Mouse (Mus musculus): ENCODE data around the gene Rnf135. TPM values are rescaled to one million over a fixed set of nuclear protein-coding genes. Genes with fewer than 3 reads are reported as not detected.

The Rnf135 gene
- 7.1 TPM for total RNA-seq (2023)

DNA sequence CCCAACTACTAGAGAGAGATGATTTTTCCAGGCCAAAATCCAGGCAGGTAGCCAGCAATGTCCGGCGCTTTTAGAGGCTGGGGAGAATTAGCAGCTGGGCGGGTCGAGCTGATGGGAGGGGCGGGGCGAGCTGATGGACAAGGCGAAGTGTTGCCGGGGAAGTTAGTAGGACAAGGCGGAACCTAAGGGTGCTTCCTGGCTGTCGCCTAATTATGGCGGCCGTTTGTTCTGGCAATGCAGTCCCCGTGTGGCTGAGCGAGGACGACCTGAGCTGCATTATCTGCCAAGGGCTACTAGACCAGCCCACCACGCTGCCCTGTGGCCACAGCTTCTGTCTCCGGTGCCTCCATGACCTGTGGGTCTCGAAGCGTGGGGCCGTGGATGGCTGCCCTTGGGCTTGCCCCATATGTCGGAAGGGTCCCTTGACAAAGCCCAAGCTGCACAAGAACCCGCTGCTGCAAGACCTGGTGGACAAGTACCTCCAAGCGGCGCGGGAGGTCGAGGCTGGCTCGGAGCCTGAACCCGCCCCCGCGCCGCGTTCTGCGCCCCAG lies at the start of gene Rnf135:
Gene Rnf135 (plus strand): TSS at position 147 of the 551 bp plus-strand sequence.

DNA sequence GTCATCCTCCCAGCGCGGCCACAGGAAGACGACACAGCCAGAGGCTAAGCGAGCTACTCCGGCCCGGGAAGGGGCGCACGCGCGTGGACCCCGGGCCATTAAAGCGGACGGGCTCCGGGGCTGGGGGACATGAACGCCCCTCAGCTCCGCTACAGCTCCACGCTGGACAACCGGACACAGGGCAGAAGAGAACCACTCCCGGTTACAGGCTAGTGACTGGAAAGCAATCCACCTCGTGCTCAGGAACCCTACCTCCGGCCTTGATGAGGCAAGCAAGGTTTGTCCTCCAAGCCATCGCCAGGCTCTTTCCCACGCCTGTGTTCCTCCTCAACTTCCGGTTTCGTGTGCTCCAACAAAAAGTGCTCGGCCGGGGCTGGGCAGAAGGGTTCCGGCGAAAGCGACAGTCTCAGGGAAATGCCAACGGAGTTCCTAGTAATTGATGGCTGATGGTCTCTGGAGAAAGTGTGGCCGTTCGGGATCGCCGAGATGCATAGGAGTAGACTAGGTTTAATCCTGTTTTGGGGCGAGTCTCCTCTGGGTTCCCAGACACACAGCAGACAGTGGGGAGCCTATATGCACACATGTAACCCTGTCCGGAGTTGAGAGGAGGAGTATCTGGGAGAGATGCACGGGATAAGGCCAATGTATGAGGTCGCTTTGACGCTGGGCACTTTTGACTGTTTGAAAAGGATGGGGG lies 41.7 kb upstream of the Rnf135 start, which contains the start of gene Tefm:
Gene Tefm (minus strand): TSS at position 351 of the 697 bp plus-strand sequence.

DNA sequence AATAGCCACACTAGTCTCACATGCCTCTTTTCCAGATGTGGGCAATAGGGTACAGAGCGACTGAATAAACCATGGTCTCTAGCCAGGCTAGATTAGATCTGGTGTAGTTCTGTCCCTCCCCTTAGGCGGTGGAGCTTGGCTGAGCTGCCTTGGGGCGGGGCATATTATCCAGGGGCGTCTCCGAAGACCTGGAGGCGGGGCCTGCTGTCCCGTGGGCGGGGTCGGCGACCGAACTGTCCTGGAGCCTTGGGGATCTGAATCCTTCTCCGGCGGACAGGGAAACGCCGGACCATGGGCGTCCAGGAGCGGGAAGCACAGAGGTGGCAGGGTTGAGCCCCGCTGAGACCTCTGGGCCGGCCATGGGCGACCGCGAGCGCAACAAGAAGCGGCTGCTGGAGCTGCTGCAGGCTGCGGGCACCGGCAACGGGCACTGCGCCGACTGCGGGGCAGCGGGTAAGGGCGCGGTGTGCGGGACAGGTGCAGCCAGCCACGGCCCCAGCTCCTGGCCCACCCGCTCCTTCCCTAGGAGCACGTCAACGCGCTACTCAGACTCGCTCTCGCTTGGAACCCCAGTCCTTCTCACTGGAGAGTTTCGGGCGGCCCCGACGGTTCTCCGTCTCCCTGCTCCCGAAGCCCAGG lies 29.7 kb upstream of the Rnf135 start, which contains the start of gene Adap2:
Gene Adap2 (plus strand): TSS at position 249 of the 639 bp plus-strand sequence.

DNA sequence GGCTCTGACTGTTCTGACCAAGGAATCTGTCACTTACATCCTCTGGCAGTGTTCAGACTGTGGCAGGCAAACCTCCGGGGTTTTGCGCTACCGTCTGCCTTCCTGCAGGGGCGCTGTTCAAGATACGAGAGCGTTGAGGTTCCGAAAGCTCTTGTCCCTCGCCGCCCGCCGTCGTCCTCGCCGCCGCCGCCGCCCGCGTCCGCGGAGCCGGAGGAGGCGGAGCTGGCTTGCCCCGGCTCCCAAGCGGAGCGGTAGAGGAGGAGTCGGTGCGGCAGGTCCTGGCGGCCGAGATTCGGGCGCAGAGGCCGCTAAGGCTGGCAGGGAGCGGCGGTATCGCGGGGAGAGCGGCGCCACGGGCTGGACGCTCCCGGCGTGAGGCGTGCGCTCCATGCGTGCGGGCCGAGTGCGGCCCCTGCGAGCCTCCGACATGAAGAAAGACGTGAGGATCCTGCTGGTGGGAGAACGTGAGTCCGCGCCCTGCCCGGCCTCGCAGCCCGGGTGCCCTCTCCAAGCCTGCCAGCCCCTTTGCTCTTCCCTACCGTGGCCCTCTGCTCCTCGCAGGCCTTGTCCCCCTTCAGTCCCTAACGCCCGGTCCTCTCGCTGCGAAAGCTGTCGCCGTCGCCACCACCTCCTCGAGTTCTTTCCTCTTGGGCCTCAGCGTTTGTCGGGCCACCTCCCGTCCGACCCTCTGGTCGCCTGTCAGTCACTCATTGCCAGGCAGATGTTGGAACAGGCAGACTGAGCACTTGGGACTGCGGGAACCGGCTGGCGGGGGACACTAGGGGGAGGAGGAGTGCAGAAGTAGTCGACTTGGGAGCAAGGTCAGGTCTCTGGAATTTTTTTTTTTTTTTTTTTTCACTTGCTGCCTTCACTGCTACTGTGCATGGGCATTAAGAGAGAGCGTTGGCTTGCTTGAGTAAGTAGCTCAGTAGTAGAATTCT lies 25.5 kb downstream of the Rnf135 start, which contains the start of gene Rhot1:
Gene Rhot1 (plus strand): TSS at position 160 of the 941 bp plus-strand sequence.

Other genes with a start within 250 kb of the Rnf135 start
- gene Utp6, start 221.5 kb upstream of the Rnf135 start, total RNA-seq (2023) = 34.3 TPM
- 90.0 TPM for gene Suz12, start 190.7 kb upstream of the Rnf135 start, total RNA-seq (2023)
- gene Crlf3, start 102.9 kb upstream of the Rnf135 start, total RNA-seq (2023) = 390 TPM
- 4.9 TPM for gene Atad5, start 94.5 kb upstream of the Rnf135 start, total RNA-seq (2023)
- gene Tefm, start 41.7 kb upstream of the Rnf135 start, total RNA-seq (2023) = 2.8 TPM
- 1.8 TPM for gene Adap2, start 29.7 kb upstream of the Rnf135 start, total RNA-seq (2023)
- 38.0 TPM for gene Rhot1, start 25.2 kb downstream of the Rnf135 start, total RNA-seq (2023)
- 0.65 TPM for gene Rhbdl3, start 117.1 kb downstream of the Rnf135 start, total RNA-seq (2023)
- 12.9 TPM for gene 5730455P16Rik, start 194.2 kb downstream of the Rnf135 start, total RNA-seq (2023)
- gene Zfp207, start 199.4 kb downstream of the Rnf135 start, total RNA-seq (2023) = 177 TPM
- gene Psmd11, start 244.8 kb downstream of the Rnf135 start, total RNA-seq (2023) = 89.6 TPM

Measured in CD4-positive naive resting alpha-beta T cell, adult 57 days (primary cell).